Mouse (Mus musculus): ENCODE measurements around the gene Atf1. TPM values are rescaled to one million over a fixed set of nuclear protein-coding genes. Genes with fewer than 3 reads are reported as not detected.

The Atf1 gene
- total RNA-seq, 2 experiments from 2014 or later = 19.9 to 27.8 TPM

GRCm38 (mm10) chr15:100188542-100188941 lies 39.1 kb upstream of the Atf1 start:
- DNase-seq (ENCODE audit: extremely low spot score in 1 of 2, low spot score in 2 of 2) = no peak
- TF ChIP-seq CTCF (IDR thresholded peaks at IDR 0.05) = peak; percentile 34
- intact Hi-C loops (cut with DNase I) = no loop called here
- Histone ChIP-seq H3K4me3 (no peak overlapping the region), H3K27ac (no peak overlapping the region)

GRCm38 (mm10) chr15:100188962-100189404 lies 38.6 kb upstream of the Atf1 start:
- H3K4me3 ChIP-seq = no peak overlapping the region
- DNase-seq (ENCODE audit: extremely low spot score in 1 of 2, low spot score in 2 of 2) = no peak
- intact Hi-C loops (cut with DNase I) = no loop called here
- H3K27ac ChIP-seq = no peak overlapping the region
- TF ChIP-seq CTCF (IDR thresholded peaks at IDR 0.05) = no peak

- DNase-seq (ENCODE audit: extremely low spot score in 1 of 2, low spot score in 2 of 2) = no peak
- H3K27ac ChIP-seq = no peak overlapping the region
- no peak overlapping the region for H3K4me3 ChIP-seq
- TF ChIP-seq CTCF (IDR thresholded peaks at IDR 0.05) = no peak
- intact Hi-C loops (cut with DNase I) = no loop called here
Measured at GRCm38 (mm10) chr15:100190083-100190482, 37.5 kb upstream of the Atf1 start.

GRCm38 (mm10) chr15:100198983-100199745 lies 28.5 kb upstream of the Atf1 start:
- no peak for DNase-seq (ENCODE audit: extremely low spot score in 1 of 2, low spot score in 2 of 2)
- peak; percentile 42 for TF ChIP-seq CTCF (IDR thresholded peaks at IDR 0.05)
- Histone ChIP-seq H3K4me3 (no peak overlapping the region), H3K27ac (peak overlapping the region; percentile 78)
- intact Hi-C loops (cut with DNase I) = no loop called here

- no peak overlapping the region for H3K4me3 ChIP-seq
- H3K27ac ChIP-seq = peak overlapping the region; percentile 78
- intact Hi-C loops (cut with DNase I) = no loop called here
- no peak for DNase-seq (ENCODE audit: extremely low spot score in 1 of 2, low spot score in 2 of 2)
- no peak for TF ChIP-seq CTCF (IDR thresholded peaks at IDR 0.05)
Measured at GRCm38 (mm10) chr15:100199790-100200189, 27.8 kb upstream of the Atf1 start.

- intact Hi-C loops (cut with DNase I) = no loop called here
- H3K4me3 ChIP-seq = no peak overlapping the region
- no peak for TF ChIP-seq CTCF (IDR thresholded peaks at IDR 0.05)
- no peak for DNase-seq (ENCODE audit: extremely low spot score in 1 of 2, low spot score in 2 of 2)
- peak overlapping the region; percentile 86 for H3K27ac ChIP-seq
Measured at GRCm38 (mm10) chr15:100201806-100202205, 25.8 kb upstream of the Atf1 start.

- H3K27ac ChIP-seq = peak overlapping the region; percentile 86
- H3K4me3 ChIP-seq = no peak overlapping the region
- TF ChIP-seq CTCF (IDR thresholded peaks at IDR 0.05) = no peak
- no peak for DNase-seq (ENCODE audit: extremely low spot score in 1 of 2, low spot score in 2 of 2)
- intact Hi-C loops (cut with DNase I) = no loop called here
Measured at GRCm38 (mm10) chr15:100202431-100203015, 25.1 kb upstream of the Atf1 start.

- H3K27ac ChIP-seq = peak overlapping the region; percentile 67
Measured at GRCm38 (mm10) chr15:100204574-100204973, 23.0 kb upstream of the Atf1 start.

GRCm38 (mm10) chr15:100210013-100210412 lies 17.6 kb upstream of the Atf1 start:
- no peak for DNase-seq (ENCODE audit: extremely low spot score in 1 of 2, low spot score in 2 of 2)
- no peak for TF ChIP-seq CTCF (IDR thresholded peaks at IDR 0.05)
- intact Hi-C loops (cut with DNase I) = no loop called here
- Histone ChIP-seq H3K27ac (peak overlapping the region; percentile 25), H3K4me3 (no peak overlapping the region)

More at GRCm38 (mm10) chr15:100204574-100204973, 23.0 kb upstream of the Atf1 start:
- H3K4me3 ChIP-seq = no peak overlapping the region
- intact Hi-C loops (cut with DNase I) = no loop called here
- DNase-seq (ENCODE audit: extremely low spot score in 1 of 2, low spot score in 2 of 2) = no peak
- TF ChIP-seq CTCF (IDR thresholded peaks at IDR 0.05) = no peak

- no peak overlapping the region for H3K4me3 ChIP-seq
- intact Hi-C loops (cut with DNase I) = no loop called here
- peak overlapping the region; percentile 71 for H3K27ac ChIP-seq
- TF ChIP-seq CTCF (IDR thresholded peaks at IDR 0.05) = no peak
- no peak for DNase-seq (ENCODE audit: extremely low spot score in 1 of 2, low spot score in 2 of 2)
Measured at GRCm38 (mm10) chr15:100213339-100213738, 14.3 kb upstream of the Atf1 start.

GRCm38 (mm10) chr15:100215092-100215491 lies 12.5 kb upstream of the Atf1 start:
- DNase-seq (ENCODE audit: extremely low spot score in 1 of 2, low spot score in 2 of 2) = no peak
- TF ChIP-seq CTCF (IDR thresholded peaks at IDR 0.05) = no peak
- H3K27ac ChIP-seq = peak overlapping the region; percentile 30; the same call in 1 of the 2 replicates
- intact Hi-C loops (cut with DNase I) = no loop called here
- H3K4me3 ChIP-seq = no peak overlapping the region

GRCm38 (mm10) chr15:100216173-100216572 lies 11.4 kb upstream of the Atf1 start:
- H3K4me3 ChIP-seq = no peak overlapping the region
- H3K27ac ChIP-seq = peak overlapping the region; percentile 13; the same call in 1 of the 2 replicates
- no peak for DNase-seq (ENCODE audit: extremely low spot score in 1 of 2, low spot score in 2 of 2)
- TF ChIP-seq CTCF (IDR thresholded peaks at IDR 0.05) = no peak
- intact Hi-C loops (cut with DNase I) = no loop called here

All from left cerebral cortex, adult 2 months (tissue).